Comparison of ENCODE assay signal across 8 mouse cellular contexts in the genomic region with DNA sequence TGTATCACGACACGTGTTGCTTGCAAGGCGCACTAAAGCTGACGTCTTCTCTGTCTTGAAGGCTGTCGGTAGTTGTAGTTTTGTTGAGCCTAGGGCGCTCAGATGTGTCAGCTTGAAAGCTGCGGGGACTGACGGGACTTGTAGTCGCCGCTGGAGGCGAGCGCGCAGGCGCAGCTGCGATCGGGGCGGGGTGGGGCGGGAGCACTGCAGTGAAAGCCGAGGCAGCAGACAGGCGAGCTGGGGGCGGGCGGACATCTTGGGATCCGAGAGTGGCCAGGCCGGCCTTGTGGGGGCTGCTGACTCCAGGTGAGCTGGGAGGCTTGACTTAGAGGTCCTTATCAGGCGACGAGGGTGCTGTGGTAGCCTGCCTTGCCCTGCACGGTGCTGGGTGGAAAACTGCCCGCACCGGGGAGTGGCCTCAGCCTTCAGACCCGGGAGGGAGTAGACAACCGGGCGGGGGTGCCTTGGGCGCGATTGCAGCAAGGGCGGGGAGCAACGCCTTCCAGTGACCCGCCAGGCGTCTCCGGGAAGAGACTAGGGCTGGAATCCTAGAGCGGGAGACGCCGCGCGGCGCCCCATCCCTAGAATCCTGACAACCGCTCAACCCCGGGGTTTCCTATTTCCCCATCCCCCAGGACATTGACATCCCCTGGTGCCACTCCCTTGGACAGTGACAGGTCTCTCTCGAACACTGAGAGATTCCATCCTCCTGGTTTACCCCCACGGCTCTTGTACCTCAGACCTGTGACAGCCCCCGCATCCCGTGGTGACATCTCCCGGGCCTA. TPM values are rescaled to one million over a fixed set of nuclear protein-coding genes. Genes with fewer than 3 reads are reported as not detected.
DNase-seq lines count a peak whose midpoint lies in the region; ATAC-seq and TF ChIP-seq lines count a peak whose summit lies in the region.

A gene (plus strand): TSS at position 183 of the 785 bp plus-strand sequence.

- H3K4me2 ChIP-seq in embryonic facial prominence, embryonic 13.5 days, result peak within 1 kb of the TSS; percentile 64
- H3K4me2 ChIP-seq in limb, embryonic 12.5 days, result peak within 1 kb of the TSS; percentile 69
- peak within 1 kb of the TSS; percentile 85 for H3K4me2 ChIP-seq in midbrain, embryonic 15.5 days

- peaks cover 56% of the 10 kb centered on the region for H3K36me3 ChIP-seq in embryonic facial prominence, embryonic 13.5 days
- H3K36me3 ChIP-seq in kidney, adult 2 months (ENCODE audit: control insufficient read depth, insufficient read depth, low read length), result peaks cover 5% of the 10 kb centered on the region
- peaks cover 67% of the 10 kb centered on the region for H3K36me3 ChIP-seq in limb, embryonic 12.5 days
- peaks cover 33% of the 10 kb centered on the region for H3K36me3 ChIP-seq in midbrain, embryonic 15.5 days (replicated peaks)
- peaks cover 29% of the 10 kb centered on the region for H3K36me3 ChIP-seq in spleen, adult 2 months (ENCODE audit: control insufficient read depth, insufficient read depth, low read length)

- TF ChIP-seq POLR2A in kidney, adult 2 months (IDR thresholded peaks at IDR 0.05; ENCODE audit: low read depth, low read length), result peak; percentile 72
- TF ChIP-seq POLR2A in spleen, adult 2 months (IDR thresholded peaks at IDR 0.05; ENCODE audit: low read depth, low read length), result peak; percentile 73

- ATAC-seq in embryonic facial prominence, embryonic 13.5 days (ENCODE audit: insufficient number of reproducible peaks, insufficient read depth, low FRiP score, low TSS enrichment, low read depth), result peak; percentile 97
- peak; percentile 99 for ATAC-seq in limb, embryonic 12.5 days (ENCODE audit: insufficient number of reproducible peaks, insufficient read depth, low FRiP score, low TSS enrichment, low read depth)
- peak; percentile 98 for ATAC-seq in midbrain, embryonic 15.5 days (replicated peaks)

- TF ChIP-seq CTCF in kidney, adult 2 months (conservative IDR thresholded peaks at IDR 0.05; ENCODE audit: insufficient read depth, insufficient read length, low read depth, low read length), result no peak
- TF ChIP-seq CTCF in spleen, adult 2 months (IDR thresholded peaks at IDR 0.05; ENCODE audit: extremely low read depth, insufficient read depth, insufficient read length, insufficient replicate concordance), result no peak

- H3K9ac ChIP-seq in embryonic facial prominence, embryonic 13.5 days, result peak within 1 kb of the TSS; percentile 98
- H3K9ac ChIP-seq in limb, embryonic 12.5 days (replicated peaks), result peak within 1 kb of the TSS; percentile 94
- H3K9ac ChIP-seq in midbrain, embryonic 15.5 days, result peak within 1 kb of the TSS; percentile 99

- peak; percentile 100 for DNase-seq in 3134 (ENCODE audit: extremely low read depth, insufficient read length, low spot score)
- DNase-seq in adrenal gland, postnatal 36 days, result peak; percentile 94 to 96
- peak; percentile 95 to 99 for DNase-seq in heart, adult 18-20 months
- peak; percentile 99 for DNase-seq in kidney, adult 2 months
- DNase-seq in spleen, adult 2 months (ENCODE audit: low read depth in 1 of 2, low spot score in 2 of 2), result peak; percentile 92 to 99

- H3K4me1 ChIP-seq in embryonic facial prominence, embryonic 13.5 days, result peaks cover 22% of the 10 kb centered on the region
- peaks cover 8% of the 10 kb centered on the region for H3K4me1 ChIP-seq in kidney, adult 2 months (ENCODE audit: control insufficient read depth, insufficient read depth, low read length)
- peaks cover 24% of the 10 kb centered on the region for H3K4me1 ChIP-seq in limb, embryonic 12.5 days (replicated peaks)
- H3K4me1 ChIP-seq in midbrain, embryonic 15.5 days, result peaks cover 28% of the 10 kb centered on the region
- peaks cover 5% of the 10 kb centered on the region; the same call in 1 of the 2 replicates for H3K4me1 ChIP-seq in spleen, adult 2 months (ENCODE audit: control insufficient read depth, insufficient read depth, insufficient read length)

- peak within 1 kb of the TSS; percentile 93 for H3K4me3 ChIP-seq in embryonic facial prominence, embryonic 13.5 days
- H3K4me3 ChIP-seq in kidney, adult 2 months (ENCODE audit: insufficient read depth, low read depth, low read length), result peak within 1 kb of the TSS; percentile 93
- H3K4me3 ChIP-seq in limb, embryonic 12.5 days (replicated peaks), result peak within 1 kb of the TSS; percentile 86
- peak within 1 kb of the TSS; percentile 87 for H3K4me3 ChIP-seq in midbrain, embryonic 15.5 days
- H3K4me3 ChIP-seq in spleen, adult 2 months (ENCODE audit: extremely low read depth, insufficient read depth, insufficient read length), result peak within 1 kb of the TSS; percentile 74

- H3K27me3 ChIP-seq in embryonic facial prominence, embryonic 13.5 days, result no peaks in the 10 kb centered on the region
- no peaks in the 10 kb centered on the region for H3K27me3 ChIP-seq in kidney, adult 2 months (replicated peaks; ENCODE audit: control insufficient read depth, insufficient read depth, low read length)
- no peaks in the 10 kb centered on the region for H3K27me3 ChIP-seq in limb, embryonic 12.5 days
- H3K27me3 ChIP-seq in midbrain, embryonic 15.5 days (replicated peaks), result no peaks in the 10 kb centered on the region
- H3K27me3 ChIP-seq in spleen, adult 2 months (ENCODE audit: control insufficient read depth, insufficient read depth, low read length), result no peaks in the 10 kb centered on the region

- H3K27ac ChIP-seq in embryonic facial prominence, embryonic 13.5 days, result peak within 1 kb of the TSS; percentile 68
- H3K27ac ChIP-seq in kidney, adult 2 months (ENCODE audit: insufficient read depth, low read depth, low read length), result peak within 1 kb of the TSS; percentile 94
- peak within 1 kb of the TSS; percentile 82 for H3K27ac ChIP-seq in limb, embryonic 12.5 days
- H3K27ac ChIP-seq in midbrain, embryonic 15.5 days, result peak within 1 kb of the TSS; percentile 87
- H3K27ac ChIP-seq in spleen, adult 2 months (ENCODE audit: insufficient read depth, low read length), result peak within 1 kb of the TSS; percentile 75

- WGBS in embryonic facial prominence, embryonic 13.5 days, result under 1% methylated on average over 50 of the region's 52 CpGs
- under 1% methylated on average over 52 of the region's 52 CpGs for WGBS in kidney, adult 2 months
- under 1% methylated on average over 52 of the region's 52 CpGs for WGBS in limb, embryonic 12.5 days
- under 1% methylated on average over 52 of the region's 52 CpGs for WGBS in midbrain, embryonic 15.5 days
- under 1% methylated on average over 50 of the region's 52 CpGs for WGBS in spleen, adult 2 months

- no peaks in the 10 kb centered on the region for H3K9me3 ChIP-seq in embryonic facial prominence, embryonic 13.5 days
- no peaks in the 10 kb centered on the region for H3K9me3 ChIP-seq in limb, embryonic 12.5 days
- no peaks in the 10 kb centered on the region for H3K9me3 ChIP-seq in midbrain, embryonic 15.5 days

RNA-seq across cellular contexts. Expression of the gene that starts here (rescaled TPM):
- 100 to 1,000 TPM; 279 to 383 TPM for total RNA-seq in adrenal gland, postnatal 36 days (2021)
- polyA plus RNA-seq in embryonic facial prominence, embryonic 13.5 days (2015; fragmentation: Nextera tagmentation; extraction: Ambion mirVana), result 610 and 646 TPM in 2 replicates
- 100 to 1,000 TPM; 184 to 195 TPM for total RNA-seq in heart, adult 18-20 months (2021)
- 639 and 682 TPM in 2 replicates for polyA plus RNA-seq in kidney, adult 2 months (2012; rRNA removed)
- polyA plus RNA-seq in limb, embryonic 12.5 days (2016; fragmentation: Nextera tagmentation; extraction: Ambion mirVana), result 616 and 634 TPM in 2 replicates
- 1,259 and 1,287 TPM in 2 replicates for polyA plus RNA-seq in midbrain, embryonic 15.5 days (2015; fragmentation: Nextera tagmentation; extraction: Ambion mirVana)
- 241 and 277 TPM in 2 replicates for polyA plus RNA-seq in spleen, adult 2 months (2012; rRNA removed)

Comparison
In these comparisons a context has a peak if more than half of its experiments do, and no peak if none do; other contexts are left out.
1. Peak in every context shown above with its lines: DNase-seq, ATAC-seq, H3K4me3 ChIP-seq and H3K27ac ChIP-seq.